Comparison of ENCODE assay signal across 8 mouse cellular contexts in genomic region chr9:62838506-62839171, GRCm38 (mm10). TPM values are rescaled to one million over a fixed set of nuclear protein-coding genes. Genes with fewer than 3 reads are reported as not detected.
DNase-seq lines count a peak whose midpoint lies in the region; ATAC-seq lines count a peak whose summit lies in the region.

Gene Cln6, plus strand, starts transcription at chr9:62838785.

- H3K36me3 ChIP-seq in hindbrain, embryonic 12.5 days, result no peaks in the 10 kb centered on the region

- peak within 1 kb of the TSS; percentile 80 for H3K9ac ChIP-seq in hindbrain, embryonic 12.5 days

- WGBS in hindbrain, embryonic 12.5 days, result under 1% methylated on average over 43 of the region's 48 CpGs

- no peaks in the 10 kb centered on the region for H3K27me3 ChIP-seq in hindbrain, embryonic 12.5 days

- peak; percentile 98 for DNase-seq in R1 (ENCODE audit: low read depth, low spot score)
- DNase-seq in cerebellum, adult 9-10 months, result peak; percentile 83
- peak; percentile 53 to 58 for DNase-seq in frontal cortex, adult 2 months (ENCODE audit: extremely low spot score in 1 of 2, low spot score in 1 of 2)
- peak; percentile 62 to 64 for DNase-seq in layer of hippocampus, postnatal 36 days
- peak; percentile 89 for DNase-seq in lung, postnatal 25 days (ENCODE audit: low spot score)
- DNase-seq in right cerebral cortex, adult 2 months (ENCODE audit: low spot score in 2 of 2), result peak; percentile 56 to 57
- peak; percentile 66 for DNase-seq in urinary bladder, postnatal 25 days (ENCODE audit: low spot score)

- peak within 1 kb of the TSS; percentile 88 for H3K4me2 ChIP-seq in hindbrain, embryonic 12.5 days (replicated peaks)

- ATAC-seq in hindbrain, embryonic 12.5 days (ENCODE audit: low FRiP score), result peak; percentile 85

- H3K4me3 ChIP-seq in hindbrain, embryonic 12.5 days, result peak within 1 kb of the TSS; percentile 62

- peaks cover 20% of the 10 kb centered on the region for H3K4me1 ChIP-seq in hindbrain, embryonic 12.5 days

- no peaks in the 10 kb centered on the region for H3K9me3 ChIP-seq in hindbrain, embryonic 12.5 days (replicated peaks)

- H3K27ac ChIP-seq in hindbrain, embryonic 12.5 days, result peak within 1 kb of the TSS; percentile 68

RNA-seq across cellular contexts. Expression of gene Cln6, which starts in this region (rescaled TPM):
- polyA plus RNA-seq in frontal cortex, adult 2 months (2012; rRNA removed), result 16.5 and 18.4 TPM in 2 replicates
- polyA plus RNA-seq in hindbrain, embryonic 12.5 days (2016; fragmentation: Nextera tagmentation; extraction: Ambion mirVana), result 8.6 and 8.8 TPM in 2 replicates
- total RNA-seq in layer of hippocampus, postnatal 36 days (2021), result 10 to 100 TPM in 1 of 2 experiments, 1 to 10 TPM in 1; 9.2 to 10.3 TPM

Comparison
In these comparisons a context has a peak if more than half of its experiments do, and no peak if none do; other contexts are left out.
1. Peak in every context shown above with its lines: DNase-seq, ATAC-seq, H3K4me3 ChIP-seq and H3K27ac ChIP-seq.